Mouse (Mus musculus) heart, embryonic 11.5 days (tissue): ENCODE data around the gene Rbck1. TPM values are rescaled to one million over a fixed set of nuclear protein-coding genes. Genes with fewer than 3 reads are reported as not detected.

Source experiments
- ATAC-seq: fragments of 200-750 bp; cut with Nextera tagmentation; replicated peaks from 2 replicates; pipeline ENCODE4 v1.8.0; 2017; ENCODE audit warnings: moderate library complexity; ENCODE audit not compliant: insufficient number of reproducible peaks, low FRiP score, low TSS enrichment
- H3K27ac ChIP-seq: fragments of 300-500 bp; sonication (generic); 2 replicates; pipeline ENCODE4 v1.5.1; 2014; ENCODE audit warnings: mild to moderate bottlenecking, low read depth, low read length
- H3K27me3 ChIP-seq: fragments of 300-500 bp; sonication (generic); 2 replicates; pipeline ENCODE4 v1.6.1; 2014; ENCODE audit warnings: mild to moderate bottlenecking, low read length, mixed read lengths; ENCODE audit not compliant: control insufficient read depth, insufficient read depth
- H3K36me3 ChIP-seq: fragments of 300-500 bp; sonication (generic); 2 replicates; pipeline ENCODE4 v1.6.1; 2014; ENCODE audit warnings: mild to moderate bottlenecking, low read length, moderate library complexity, mixed read lengths; ENCODE audit not compliant: control insufficient read depth, insufficient read depth
- H3K4me1 ChIP-seq: fragments of 300-500 bp; sonication (generic); 2 replicates; pipeline ENCODE4 v1.6.1; 2014; ENCODE audit warnings: low read length; ENCODE audit not compliant: control insufficient read depth, insufficient read depth
- H3K4me2 ChIP-seq: fragments of 300-500 bp; sonication (generic); 2 replicates; pipeline ENCODE4 v1.6.1; 2014; ENCODE audit warnings: mild to moderate bottlenecking, moderate library complexity
- H3K4me3 ChIP-seq: fragments of 300-500 bp; sonication (generic); 2 replicates; pipeline ENCODE4 v1.5.1; 2014; ENCODE audit warnings: low read depth, low read length
- H3K9ac ChIP-seq: fragments of 300-500 bp; sonication (generic); 2 replicates; pipeline ENCODE4 v1.6.1; 2014; ENCODE audit warnings: mild to moderate bottlenecking, low read depth, low read length, moderate library complexity
- H3K9me3 ChIP-seq: fragments of 300-500 bp; sonication (generic); replicated peaks from 2 replicates; pipeline ENCODE4 v1.6.1; 2016; ENCODE audit warnings: low read length; ENCODE audit not compliant: control insufficient read depth
- WGBS: fragments of 180-500 bp; shearing (Covaris S2); extraction: QIAGEN DNeasy Blood & Tissue Kit; methylation state at CpG from one replicate; pipeline ENCODE4 v1.1.7; 2014; ENCODE audit not compliant: insufficient replicate concordance; 5-methylcytosine and 5-hydroxymethylcytosine counted together
- polyA plus RNA-seq: library from polyadenylated mRNA; unstranded; fragments of >200 nt; fragmentation: Nextera tagmentation; extraction: Ambion mirVana; gene quantifications from 2 replicates; pipeline ENCODE4 v1.2.1, GENCODE M21; 2014

The Rbck1 gene
- polyA plus RNA-seq, 1 experiment from 2014 or later: 62.6 TPM

GRCm38 (mm10) chr2:152347722-152348121 is 15.3 kb upstream of the Rbck1 start:
- H3K4me1 ChIP-seq: peaks cover 7% of the 10 kb centered on the region; the same call in 1 of the 2 replicates
- H3K27me3 ChIP-seq: no peaks in the 10 kb centered on the region
- ATAC-seq: no peak
- H3K4me3 ChIP-seq: no peak overlapping the region
- no peak overlapping the region for H3K27ac ChIP-seq
- no peaks in the 10 kb centered on the region for H3K9me3 ChIP-seq
- H3K9ac ChIP-seq: no peak overlapping the region
- WGBS: 69% methylated on average over 2 of the region's 2 CpGs
- H3K4me2 ChIP-seq: no peak overlapping the region
- H3K36me3 ChIP-seq: no peaks in the 10 kb centered on the region

- H3K36me3 ChIP-seq: no peaks in the 10 kb centered on the region
- H3K4me2 ChIP-seq: peak overlapping the region; percentile 44; the same call in 1 of the 2 replicates
- H3K9me3 ChIP-seq: no peaks in the 10 kb centered on the region
- peak overlapping the region; percentile 0; the same call in 1 of the 2 replicates for H3K9ac ChIP-seq
- ATAC-seq: peak; percentile 60
- H3K4me1 ChIP-seq: peaks cover 7% of the 10 kb centered on the region; the same call in 1 of the 2 replicates
- H3K27me3 ChIP-seq: no peaks in the 10 kb centered on the region
- 13% methylated on average over 9 of the region's 9 CpGs for WGBS
- H3K27ac ChIP-seq: peak overlapping the region; percentile 77
- H3K4me3 ChIP-seq: no peak overlapping the region
Measured at GRCm38 (mm10) chr2:152346776-152347465, 14.5 kb upstream of the Rbck1 start.

GRCm38 (mm10) chr2:152345393-152345792 is 12.9 kb upstream of the Rbck1 start:
- no peaks in the 10 kb centered on the region for H3K9me3 ChIP-seq
- H3K27me3 ChIP-seq: no peaks in the 10 kb centered on the region
- 66% methylated on average over 6 of the region's 6 CpGs for WGBS
- no peaks in the 10 kb centered on the region for H3K36me3 ChIP-seq
- peaks cover 7% of the 10 kb centered on the region; the same call in 1 of the 2 replicates for H3K4me1 ChIP-seq
- H3K4me2 ChIP-seq: no peak overlapping the region
- H3K27ac ChIP-seq: no peak overlapping the region
- H3K9ac ChIP-seq: no peak overlapping the region
- no peak for ATAC-seq
- no peak overlapping the region for H3K4me3 ChIP-seq

- no peaks in the 10 kb centered on the region for H3K9me3 ChIP-seq
- no peaks in the 10 kb centered on the region for H3K36me3 ChIP-seq
- H3K27me3 ChIP-seq: no peaks in the 10 kb centered on the region
- 58% methylated on average over 5 of the region's 5 CpGs for WGBS
- H3K4me2 ChIP-seq: peak overlapping the region; percentile 92; the same call in 1 of the 2 replicates
- no peak overlapping the region for H3K9ac ChIP-seq
- H3K4me1 ChIP-seq: peaks cover 7% of the 10 kb centered on the region; the same call in 1 of the 2 replicates
- no peak overlapping the region for H3K4me3 ChIP-seq
- no peak for ATAC-seq
- no peak overlapping the region for H3K27ac ChIP-seq
Measured at GRCm38 (mm10) chr2:152344909-152345308, 12.5 kb upstream of the Rbck1 start.

GRCm38 (mm10) chr2:152344361-152344760 is 11.9 kb upstream of the Rbck1 start:
- no peak for ATAC-seq
- Histone ChIP-seq H3K9me3 (no peaks in the 10 kb centered on the region), H3K4me1 (peaks cover 7% of the 10 kb centered on the region; the same call in 1 of the 2 replicates), H3K4me2 (peak overlapping the region; percentile 92), H3K9ac (peak overlapping the region; percentile 72; the same call in 1 of the 2 replicates), H3K27me3 (no peaks in the 10 kb centered on the region), H3K36me3 (no peaks in the 10 kb centered on the region), H3K4me3 (peak overlapping the region; percentile 66), H3K27ac (peak overlapping the region; percentile 43; the same call in 1 of the 2 replicates)
- WGBS: 8% methylated on average over 10 of the region's 10 CpGs

DNA sequence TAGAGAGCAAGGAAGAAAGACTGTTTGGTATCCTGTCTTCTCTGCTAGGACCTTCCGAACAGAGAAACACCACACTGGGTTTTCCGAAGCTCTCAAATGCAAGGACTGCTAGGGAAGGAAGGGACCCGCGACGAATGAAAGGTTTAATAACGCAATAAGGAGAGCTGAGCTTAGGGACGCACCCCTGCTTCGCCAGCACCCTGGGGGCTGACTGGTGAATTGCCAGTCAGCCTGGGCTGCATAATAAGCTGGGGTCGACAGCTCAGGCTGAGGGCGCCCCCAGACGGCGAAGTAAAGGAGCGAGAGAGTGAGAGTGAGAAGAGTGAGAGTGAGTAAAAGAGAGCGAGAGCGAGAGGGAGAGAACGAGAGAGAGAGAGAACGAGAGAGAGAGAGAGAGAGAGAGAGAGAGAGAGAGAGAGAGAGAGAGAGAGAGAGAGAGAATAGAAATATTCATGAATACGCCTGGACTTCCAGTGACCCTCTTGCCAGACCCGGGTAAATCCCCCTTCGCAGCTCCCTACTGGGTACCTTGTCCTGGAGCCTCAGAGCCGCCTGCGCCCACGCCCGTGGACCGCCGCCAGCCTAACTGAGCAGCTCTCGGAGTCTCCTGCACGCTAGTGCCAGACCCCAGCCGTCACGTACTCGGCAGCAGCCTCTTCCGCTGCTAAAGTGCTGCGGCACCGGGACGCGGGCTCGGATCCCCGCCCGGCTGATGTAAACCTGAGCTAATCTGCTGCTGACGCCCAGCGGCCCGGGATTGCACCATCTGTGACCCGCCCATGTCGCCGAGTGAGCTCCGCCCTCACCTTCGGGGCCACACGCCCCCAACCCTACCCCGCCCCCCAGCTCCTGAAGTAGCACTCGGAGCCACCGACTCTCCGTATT is 11.1 kb upstream of the Rbck1 start, which contains the start of gene Trib3:
Trib3 (minus strand) TSS at position 704 of the 885 bp plus-strand sequence.
- peak within 1 kb of the TSS; percentile 66 for H3K4me3 ChIP-seq
- peaks cover 7% of the 10 kb centered on the region; the same call in 1 of the 2 replicates for H3K4me1 ChIP-seq
- peak; percentile 89 for ATAC-seq
- no peaks in the 10 kb centered on the region for H3K9me3 ChIP-seq
- H3K9ac ChIP-seq: peak within 1 kb of the TSS; percentile 72
- H3K4me2 ChIP-seq: peak within 1 kb of the TSS; percentile 92
- under 1% methylated on average over 52 of the region's 52 CpGs for WGBS
- H3K27me3 ChIP-seq: no peaks in the 10 kb centered on the region
- peak within 1 kb of the TSS; percentile 43; the same call in 1 of the 2 replicates for H3K27ac ChIP-seq
- no peaks in the 10 kb centered on the region for H3K36me3 ChIP-seq

GRCm38 (mm10) chr2:152339631-152340179 is 7.3 kb upstream of the Rbck1 start:
- no peaks in the 10 kb centered on the region for H3K27me3 ChIP-seq
- H3K9ac ChIP-seq: no peak overlapping the region
- no peaks in the 10 kb centered on the region for H3K9me3 ChIP-seq
- 80% methylated on average over 22 of the region's 22 CpGs for WGBS
- no peak overlapping the region for H3K4me3 ChIP-seq
- H3K36me3 ChIP-seq: no peaks in the 10 kb centered on the region
- peaks cover 4% of the 10 kb centered on the region; the same call in 1 of the 2 replicates for H3K4me1 ChIP-seq
- no peak overlapping the region for H3K27ac ChIP-seq
- no peak overlapping the region for H3K4me2 ChIP-seq
- ATAC-seq: no peak

GRCm38 (mm10) chr2:152338319-152338718 is 5.9 kb upstream of the Rbck1 start:
- 79% methylated on average over 13 of the region's 13 CpGs for WGBS
- no peak for ATAC-seq

More at GRCm38 (mm10) chr2:152338319-152338718, 5.9 kb upstream of the Rbck1 start:
- H3K36me3 ChIP-seq: no peaks in the 10 kb centered on the region
- H3K4me1 ChIP-seq: no peaks in the 10 kb centered on the region
- no peak overlapping the region for H3K4me2 ChIP-seq
- H3K4me3 ChIP-seq: no peak overlapping the region
- H3K9ac ChIP-seq: no peak overlapping the region
- no peaks in the 10 kb centered on the region for H3K27me3 ChIP-seq
- no peak overlapping the region for H3K27ac ChIP-seq
- no peaks in the 10 kb centered on the region for H3K9me3 ChIP-seq
